Mouse (Mus musculus) layer of hippocampus, postnatal 36 days (tissue): Measurements from ENCODE around the gene Tnfrsf1a. TPM values are rescaled to one million over a fixed set of nuclear protein-coding genes. Genes with fewer than 3 reads are reported as not detected.

Source experiments
- DNase-seq, 2 experiments: peaks; one replicate each; pipeline ENCODE4 v3.0.0; 2022
- total RNA-seq, 2 experiments: library from RNA; stranded (reverse); gene quantifications; 2 replicates each; pipeline ENCODE4 v1.2.3; 2021

Tnfrsf1a gene
- total RNA-seq, 2 experiments from 2014 or later: 9.9 to 12.6 TPM

DNA sequence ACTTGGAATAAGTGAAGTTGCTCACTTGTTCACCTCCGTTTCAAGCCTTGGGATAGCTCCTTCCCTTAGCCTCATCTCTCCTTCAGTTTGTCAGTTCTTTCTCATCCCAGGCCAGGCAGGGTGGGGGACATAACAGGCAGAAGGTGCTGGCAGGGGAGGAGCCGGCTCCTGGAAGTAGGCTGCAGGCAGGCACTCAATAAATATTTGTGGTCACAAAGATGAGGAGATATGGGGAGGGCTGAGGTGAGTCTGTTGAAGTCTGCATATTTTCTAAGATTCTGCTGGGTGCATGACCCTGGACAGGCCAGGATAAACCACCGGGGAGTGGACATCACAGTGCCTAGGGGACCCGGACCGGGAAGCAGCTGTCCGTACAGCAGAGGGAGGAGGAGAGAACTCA, 25.6 kb upstream of the Tnfrsf1a start:
- no peak for DNase-seq

DNA sequence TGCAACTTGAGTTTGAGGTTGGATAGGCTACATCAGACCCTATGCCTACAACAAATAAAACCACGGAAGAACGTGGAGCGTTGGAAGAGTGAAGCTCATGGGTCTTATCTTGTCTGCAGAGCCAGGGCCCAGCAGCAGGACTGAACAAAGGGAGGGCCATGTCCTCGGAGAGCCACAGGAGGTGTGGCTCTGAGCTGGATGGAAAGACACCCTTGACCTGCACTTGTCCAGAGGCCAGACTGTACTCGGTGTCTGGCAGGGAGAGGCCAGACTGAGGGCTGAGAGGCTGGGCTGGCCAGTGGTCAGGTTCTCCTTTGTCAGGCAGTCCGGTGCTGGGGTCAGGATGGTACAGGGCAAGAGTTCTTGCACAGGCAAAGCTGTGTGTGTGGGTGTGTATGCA, 23.8 kb upstream of the Tnfrsf1a start:
- DNase-seq: no peak

DNA sequence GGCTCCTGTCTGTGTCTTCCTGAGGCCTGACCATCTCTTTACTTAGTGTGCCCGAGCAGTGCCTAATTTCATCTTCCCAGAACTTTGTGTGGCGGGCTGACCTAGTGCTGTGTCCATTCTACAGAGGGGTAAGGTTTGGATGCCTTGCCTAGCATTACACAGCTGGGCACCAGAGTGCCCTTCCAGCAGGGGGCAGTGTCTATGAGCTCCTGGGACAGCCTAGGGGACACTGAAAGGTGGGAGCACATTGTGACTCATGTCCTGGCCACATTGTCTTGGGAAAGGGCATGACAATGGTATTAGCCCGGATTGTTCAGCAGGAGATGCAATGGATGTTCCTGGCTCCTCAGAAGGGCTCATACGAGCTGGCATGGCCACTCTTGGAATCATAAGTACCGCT, 20.9 kb upstream of the Tnfrsf1a start:
- DNase-seq: no peak

DNA sequence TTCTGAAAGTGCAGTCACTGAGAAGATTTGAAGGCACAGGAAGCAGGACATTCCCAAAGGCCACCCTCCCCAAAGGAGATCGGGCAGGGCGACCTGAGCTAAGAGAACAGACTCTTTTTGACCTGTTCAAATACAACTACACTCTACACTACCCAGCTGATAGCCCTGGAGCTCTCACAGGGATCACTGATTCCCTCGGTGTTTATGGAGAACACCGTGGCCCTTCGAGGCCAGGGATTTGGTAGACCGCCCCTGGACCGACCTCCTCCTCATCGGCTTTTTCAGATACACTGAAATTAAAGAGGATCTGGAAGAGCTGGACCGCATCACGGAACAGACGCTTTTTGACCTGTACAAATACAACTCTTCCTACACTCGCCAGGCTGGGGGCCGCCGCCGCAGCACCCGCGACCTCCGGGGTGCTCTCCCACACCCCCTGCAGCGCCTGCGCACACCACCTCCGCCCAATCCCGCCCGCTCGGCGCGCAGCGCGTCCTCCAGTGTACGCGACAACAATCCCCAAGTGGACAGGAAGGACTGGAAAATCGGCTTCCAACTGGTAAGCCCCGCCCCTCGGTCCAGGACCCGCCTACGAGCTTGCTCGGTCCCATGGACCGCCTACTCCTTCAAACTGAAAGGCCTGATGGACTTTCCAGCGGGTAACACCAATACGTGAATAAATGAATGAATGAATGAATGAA, 18.4 kb upstream of the Tnfrsf1a start:
- peak; percentile 60 to 74 for DNase-seq

DNA sequence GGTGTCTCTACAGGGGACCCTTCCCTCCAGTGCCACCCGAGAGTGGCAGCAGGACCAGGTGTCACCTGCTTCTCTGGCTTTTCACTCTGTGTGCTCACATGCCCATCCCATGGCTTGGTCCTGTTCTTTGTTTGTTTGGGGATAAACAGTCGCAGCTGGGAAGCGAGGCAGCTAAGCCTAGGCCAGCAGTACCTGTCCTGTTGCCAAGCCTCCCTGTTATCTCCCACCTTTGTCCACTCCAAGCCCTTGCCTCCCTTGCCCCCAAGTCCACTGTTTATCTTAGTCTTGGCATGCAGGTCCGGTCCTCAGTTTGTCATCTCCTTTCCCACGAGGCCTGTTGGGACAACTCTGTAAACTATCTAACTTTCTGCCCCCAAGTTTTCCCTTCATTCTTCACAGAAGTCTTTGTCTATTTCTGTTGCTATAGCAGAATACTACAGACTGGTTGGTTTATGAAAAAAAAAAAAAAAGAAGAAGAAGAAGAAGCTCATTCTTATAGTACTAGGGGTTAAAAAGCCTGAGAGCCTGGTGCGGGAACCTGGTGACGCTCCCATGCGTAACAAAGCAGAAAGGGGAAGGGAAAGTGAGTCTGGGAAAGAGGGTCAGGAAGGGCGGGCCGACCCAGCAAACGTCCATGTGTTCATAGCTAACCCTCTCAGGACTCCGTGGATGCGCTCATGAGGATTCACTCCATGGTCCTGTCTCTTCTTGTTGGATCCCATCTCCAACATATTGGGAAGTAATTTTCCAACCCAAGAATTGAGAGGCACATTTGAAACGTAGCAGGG, 15.9 kb upstream of the Tnfrsf1a start:
- DNase-seq: no peak

DNA sequence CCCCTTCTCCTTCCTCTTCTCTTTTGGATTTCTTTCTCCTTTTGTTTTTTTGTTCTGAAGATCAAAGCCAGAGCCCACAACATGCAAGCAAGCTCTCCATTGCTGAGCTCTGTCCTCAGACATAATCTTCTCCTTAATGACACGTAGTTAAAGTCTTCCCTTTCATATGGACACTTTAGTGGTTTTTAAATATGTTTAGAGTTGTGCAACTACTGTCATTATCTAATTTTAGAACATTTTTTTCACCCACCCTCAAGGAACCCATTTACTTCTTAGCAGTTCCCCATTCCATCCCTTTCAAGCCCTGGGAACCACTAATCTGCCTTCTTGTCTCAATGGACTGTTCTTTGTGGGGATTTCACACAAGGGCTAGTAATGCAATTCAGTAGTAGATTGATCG, 14.8 kb upstream of the Tnfrsf1a start:
- no peak for DNase-seq

DNA sequence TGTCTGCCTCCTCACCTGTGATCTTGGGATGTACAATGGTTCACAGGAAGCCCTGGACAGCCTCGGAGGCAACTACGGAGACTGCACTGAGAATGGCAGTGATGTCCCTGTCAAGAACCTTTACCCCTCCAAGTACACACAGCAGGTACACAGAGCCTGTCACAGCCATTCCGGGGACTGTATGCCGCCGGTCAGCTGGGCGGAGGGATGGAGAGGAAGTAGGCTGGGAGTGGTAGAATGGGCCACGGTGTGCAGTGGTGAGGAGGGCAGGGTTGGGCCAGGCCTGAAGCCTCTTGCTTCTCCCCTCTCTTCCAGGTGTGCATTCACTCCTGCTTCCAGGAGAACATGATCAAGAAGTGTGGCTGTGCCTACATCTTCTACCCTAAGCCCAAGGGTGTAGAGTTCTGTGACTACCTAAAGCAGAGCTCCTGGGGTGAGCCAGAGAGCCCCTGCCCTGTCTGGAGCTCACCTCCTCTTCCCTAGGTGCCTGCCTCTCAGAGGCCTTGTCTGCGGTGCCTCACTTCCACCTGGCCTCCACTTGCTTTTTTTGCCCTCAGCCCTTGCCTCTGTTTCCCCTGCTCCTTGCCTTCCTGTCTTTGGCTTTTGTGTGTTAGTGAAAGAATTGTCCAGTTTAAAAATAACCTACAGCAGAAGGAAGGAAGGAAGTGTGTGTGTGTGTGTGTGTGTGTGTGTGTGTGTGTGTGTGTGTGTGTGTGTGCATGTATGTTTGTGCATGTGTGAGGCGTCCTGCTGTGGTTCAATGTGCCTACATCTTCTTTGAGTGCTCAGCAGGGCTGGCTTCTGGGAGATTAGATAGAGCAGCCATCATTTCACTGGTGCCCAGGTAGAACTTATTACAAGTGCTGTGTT, 10.1 kb upstream of the Tnfrsf1a start:
- DNase-seq: no peak

DNA sequence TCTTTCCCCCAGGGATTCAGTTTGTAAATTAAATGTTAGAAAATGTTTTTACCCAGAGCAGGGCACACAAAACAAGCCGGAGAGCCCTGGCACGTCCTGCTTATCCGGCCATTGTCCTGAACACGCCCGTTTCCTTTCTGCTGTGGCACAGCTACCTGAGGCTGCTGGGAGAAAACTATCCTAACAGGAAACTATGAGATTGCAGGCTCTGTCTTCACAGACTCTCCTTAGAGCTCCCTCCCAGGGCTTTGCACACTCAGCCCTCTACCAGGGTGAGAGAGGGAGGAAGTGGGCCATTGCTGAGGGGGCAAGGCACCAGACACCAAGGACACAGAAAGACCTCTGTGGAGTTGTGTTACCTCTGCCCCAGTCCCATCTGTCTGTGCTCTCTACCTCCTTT, 8.9 kb upstream of the Tnfrsf1a start:
- DNase-seq: no peak

DNA sequence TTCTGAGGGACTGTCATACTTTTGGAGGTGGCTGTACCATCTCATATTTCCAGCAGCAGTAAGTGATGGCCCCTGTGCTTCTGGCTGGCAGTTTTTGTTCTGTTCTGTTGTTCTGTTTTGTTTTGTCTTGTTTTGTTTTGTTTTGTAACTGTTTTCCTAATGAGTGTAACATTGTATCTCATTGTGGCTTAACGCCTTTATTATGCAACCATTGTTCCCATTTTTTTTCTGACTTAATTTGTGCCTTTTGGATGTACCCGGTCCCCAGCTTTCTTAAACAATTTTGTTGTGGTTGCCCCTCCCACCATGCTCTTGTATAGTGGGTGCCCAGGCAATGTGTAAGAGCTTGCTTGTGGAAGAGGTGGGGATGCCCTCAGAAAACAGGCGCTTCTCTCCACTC, 7.0 kb upstream of the Tnfrsf1a start:
- no peak for DNase-seq

DNA sequence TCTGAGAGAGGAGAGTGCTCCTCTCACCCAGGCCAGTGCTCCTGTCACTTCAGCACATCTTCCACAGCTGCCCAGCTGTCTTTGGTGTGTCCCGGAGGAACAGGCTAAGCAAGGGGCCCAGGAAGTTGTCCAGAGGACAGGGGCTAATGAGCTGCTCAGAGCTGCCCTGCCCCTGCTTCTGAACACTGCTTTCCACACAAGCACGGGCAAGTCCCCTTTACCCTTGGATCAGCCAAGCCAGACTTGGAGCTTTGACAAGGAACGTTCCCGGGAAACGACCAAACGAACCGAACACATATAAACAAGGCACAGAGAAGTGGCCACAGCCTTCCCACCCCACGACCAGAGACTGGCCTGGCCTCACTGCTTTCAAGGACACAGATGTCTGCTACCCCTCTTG, 5.1 kb upstream of the Tnfrsf1a start:
- no peak for DNase-seq

DNA sequence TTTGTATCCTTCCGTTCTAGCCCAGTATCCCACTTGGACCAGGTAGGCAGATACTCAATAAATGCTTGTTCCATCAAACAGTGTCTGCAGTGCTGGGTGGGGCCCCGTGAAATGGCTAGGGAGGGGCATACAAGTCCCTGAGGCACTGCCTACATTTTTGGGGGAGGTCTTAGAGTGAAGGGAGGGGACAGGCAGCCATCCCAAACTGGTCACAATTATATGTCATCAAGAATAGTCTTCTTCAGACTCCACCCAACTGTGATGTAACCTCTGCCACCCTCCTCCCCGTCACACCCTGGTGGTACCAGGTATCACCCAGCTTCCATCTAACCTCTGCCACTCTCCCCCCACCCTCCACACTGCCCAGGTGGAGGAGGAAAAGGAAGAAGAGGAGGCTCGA, 4.3 kb upstream of the Tnfrsf1a start:
- DNase-seq: no peak

DNA sequence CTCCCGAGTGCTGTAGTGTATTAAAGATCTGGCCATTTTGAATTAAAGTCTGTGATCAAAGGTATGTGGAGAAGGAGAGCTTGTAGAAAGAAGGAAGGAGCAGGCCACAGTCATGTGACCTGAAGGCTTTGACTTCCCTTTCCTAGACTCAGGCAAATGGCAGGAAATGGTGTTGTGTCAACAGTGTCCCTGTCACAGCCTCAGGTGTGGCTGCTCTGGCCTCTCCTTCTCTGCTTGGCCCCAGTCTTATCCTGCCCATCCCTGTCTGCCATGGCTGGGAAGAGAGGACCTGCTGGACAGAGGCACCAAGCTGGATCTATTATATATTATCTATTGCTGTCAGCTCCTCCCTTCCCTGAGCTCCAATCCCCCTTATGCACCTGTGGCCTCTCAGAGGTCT, 3.5 kb upstream of the Tnfrsf1a start:
- DNase-seq: no peak

DNA sequence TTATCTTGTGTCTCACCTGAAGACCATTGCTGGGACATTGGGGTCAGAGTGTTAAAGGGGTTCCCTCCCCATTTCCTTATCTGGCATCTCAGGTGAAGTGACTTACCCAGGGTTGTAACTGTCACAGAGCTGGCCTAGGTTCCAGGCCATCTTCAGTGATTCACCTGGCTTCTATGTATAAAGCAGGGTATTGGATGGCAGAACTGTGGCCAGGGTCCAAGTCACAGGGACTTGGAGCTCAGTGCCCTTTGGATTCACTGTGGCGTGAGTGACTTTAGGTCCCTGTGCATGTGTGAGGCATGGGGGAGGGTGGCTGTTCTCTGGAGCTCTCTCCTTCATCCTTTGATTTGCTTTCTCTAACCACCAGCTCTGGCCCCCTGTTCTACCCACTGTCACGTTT, 3.1 kb upstream of the Tnfrsf1a start:
- DNase-seq: no peak

DNA sequence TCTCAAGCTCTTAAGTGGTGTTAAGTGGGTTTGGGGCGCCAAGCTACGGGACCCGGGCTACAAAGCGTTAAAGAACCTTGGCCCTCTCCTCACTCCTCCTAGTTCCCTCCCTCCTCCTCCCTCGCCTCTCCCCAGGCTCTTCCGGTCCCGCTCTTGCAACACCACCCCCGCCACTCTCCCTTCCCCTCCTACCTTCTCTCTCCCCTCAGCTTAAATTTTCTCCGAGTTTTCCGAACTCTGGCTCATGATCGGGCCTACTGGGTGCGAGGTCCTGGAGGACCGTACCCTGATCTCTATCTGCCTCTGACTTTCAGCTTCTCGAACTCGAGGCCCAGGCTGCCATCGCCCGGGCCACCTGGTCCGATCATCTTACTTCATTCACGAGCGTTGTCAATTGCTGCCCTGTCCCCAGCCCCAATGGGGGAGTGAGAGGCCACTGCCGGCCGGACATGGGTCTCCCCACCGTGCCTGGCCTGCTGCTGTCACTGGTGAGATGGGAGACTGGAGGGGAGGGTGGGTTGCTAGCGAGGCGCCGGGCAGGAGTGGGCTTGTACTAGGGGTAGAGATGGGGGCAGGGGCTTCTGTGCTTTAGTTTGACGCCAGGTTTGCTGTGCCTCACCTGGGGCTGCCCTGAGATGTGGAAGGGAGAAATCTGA, 541 bp downstream of the Tnfrsf1a start:
- DNase-seq: no peak

DNA sequence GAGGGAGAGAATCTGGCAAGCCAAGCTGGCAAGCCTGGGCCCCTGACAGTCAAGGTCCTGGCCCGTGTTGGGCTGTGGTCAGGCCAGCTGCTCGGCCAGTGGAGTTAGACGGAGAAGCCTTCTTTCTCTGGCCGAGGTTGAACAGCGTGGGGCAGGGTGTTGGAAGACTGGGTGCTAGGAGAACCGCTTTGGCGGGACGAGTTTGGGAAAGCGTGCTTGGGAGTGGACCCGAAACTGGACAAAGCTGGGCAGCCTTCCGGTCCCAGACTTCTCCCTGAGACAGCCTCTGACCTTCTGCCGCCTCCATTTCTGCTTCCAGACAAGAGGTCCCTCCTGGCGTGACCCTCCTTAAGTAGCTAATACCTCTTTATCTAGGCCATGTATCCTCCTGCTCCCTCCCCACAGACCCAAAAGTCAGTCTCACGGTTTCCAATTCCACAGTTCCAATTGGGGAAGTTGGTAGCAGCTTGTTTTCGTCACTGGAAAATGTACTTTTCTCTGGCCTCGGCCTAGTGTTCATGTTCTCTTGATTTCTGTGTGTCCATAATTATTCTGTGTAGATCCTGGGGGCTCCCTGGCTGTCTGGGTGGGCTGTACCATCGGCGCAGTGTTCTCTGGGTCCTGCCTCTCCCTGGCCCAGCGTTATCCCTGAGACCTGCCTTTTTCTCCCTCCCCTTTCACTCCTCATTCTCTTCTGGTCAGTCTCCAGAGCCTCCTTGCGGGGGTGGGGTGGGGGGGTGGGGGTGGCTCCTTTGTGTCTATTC, 1.3 kb downstream of the Tnfrsf1a start:
- no peak for DNase-seq

DNA sequence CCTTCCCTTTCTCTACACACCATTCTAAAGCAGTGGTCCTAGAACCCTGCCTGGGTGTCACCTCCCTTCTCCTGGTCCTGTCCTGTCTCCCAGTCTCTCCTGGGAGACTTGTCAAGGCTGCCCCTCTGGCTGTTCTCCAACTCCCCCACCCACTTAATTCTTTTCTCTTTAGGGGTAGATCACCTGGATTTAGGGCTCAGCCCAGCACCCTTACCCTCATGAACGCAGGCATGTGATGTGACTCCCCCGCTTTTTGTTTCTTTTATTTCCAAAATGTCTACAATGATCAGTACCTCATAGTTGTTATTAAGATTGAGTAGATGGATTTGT, 1.8 kb downstream of the Tnfrsf1a start:
- DNase-seq: no peak

DNA sequence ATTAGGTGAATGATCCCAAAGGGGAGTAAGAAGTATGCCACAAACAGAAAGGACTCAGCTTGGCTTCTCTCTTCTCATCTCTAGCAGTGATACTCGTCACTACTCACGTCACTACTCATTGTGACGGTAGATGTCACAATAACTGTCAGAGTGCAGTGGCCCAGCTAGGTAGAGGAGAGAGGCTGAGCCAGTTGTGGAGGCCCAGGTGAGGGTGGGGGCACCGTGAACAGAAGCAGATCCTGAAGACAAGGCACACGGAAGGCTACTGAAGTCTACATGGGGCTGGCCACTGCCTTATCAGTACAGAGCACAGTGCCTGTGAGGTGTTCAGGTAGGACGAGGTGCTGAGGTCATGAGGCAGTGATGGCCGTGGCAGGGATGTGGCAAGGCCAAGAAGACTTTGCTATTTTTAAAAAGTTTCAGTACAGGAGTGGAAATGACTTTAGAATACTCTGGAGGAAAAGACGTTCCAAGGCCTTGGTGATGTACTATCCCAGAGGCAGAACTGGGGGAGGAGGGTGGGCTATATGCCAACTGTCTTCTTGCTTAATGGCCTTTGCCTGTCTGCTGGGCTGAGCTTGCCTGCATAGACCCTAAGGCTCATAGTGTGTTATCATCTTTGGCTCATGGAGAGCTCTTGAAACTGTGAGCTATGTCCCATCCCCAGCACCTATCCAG, 2.3 kb downstream of the Tnfrsf1a start:
- no peak for DNase-seq

DNA sequence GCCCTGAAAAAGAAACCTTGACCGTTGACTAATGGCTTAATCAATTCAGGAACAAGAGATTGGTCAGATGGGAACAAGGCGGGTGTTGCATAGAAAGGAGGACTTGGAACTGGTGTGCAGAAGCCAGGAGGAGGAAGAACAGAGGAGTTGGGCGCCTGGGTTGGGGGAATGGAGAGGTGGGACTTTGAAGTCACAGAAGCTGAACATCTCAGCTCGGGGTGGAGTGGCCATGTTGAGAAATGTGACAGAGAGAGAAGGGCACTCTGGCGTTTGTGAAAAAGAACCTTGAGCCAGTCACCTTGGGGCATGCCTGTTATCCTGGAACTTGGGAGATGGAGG, 2.9 kb downstream of the Tnfrsf1a start:
- no peak for DNase-seq

DNA sequence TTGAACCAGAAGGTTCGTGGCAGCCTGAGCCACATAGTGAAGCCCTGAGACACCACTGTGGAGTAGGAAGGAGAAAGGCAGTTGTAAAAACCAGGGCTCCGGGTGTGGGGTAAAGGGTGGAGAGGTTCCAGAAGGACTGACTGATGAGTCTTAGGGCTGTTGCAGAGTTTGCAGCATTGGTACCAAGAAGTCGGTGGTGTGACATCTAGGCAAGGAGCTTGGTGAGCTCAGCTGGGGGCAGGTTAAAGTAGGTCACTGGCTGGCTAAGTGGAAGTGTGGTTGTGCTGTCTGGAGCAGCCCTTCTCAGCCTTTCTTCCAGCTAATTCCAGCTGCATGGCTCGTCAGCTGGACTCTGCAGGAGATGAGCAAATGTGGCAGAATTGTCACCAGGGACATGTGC, 3.6 kb downstream of the Tnfrsf1a start:
- DNase-seq: no peak

DNA sequence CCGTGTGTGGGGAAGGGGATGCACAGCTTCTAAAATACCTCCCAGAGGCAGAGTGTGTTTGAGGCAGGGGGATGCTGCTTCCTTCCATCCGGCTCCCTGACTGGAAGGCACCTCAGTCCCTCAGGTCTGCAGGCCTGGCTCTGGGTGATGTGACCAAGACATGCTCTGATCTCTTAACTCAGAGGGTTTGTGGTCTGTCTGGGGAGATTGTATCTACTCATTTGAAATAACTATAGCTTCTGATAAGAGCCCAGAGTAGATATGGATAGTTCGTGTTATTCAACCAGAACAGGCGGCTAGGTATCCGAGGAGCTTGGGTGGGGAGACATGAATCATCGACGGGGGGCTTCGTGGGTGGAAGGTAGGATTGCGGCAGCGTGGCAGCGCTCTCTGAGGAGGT, 4.1 kb downstream of the Tnfrsf1a start:
- no peak for DNase-seq

DNA sequence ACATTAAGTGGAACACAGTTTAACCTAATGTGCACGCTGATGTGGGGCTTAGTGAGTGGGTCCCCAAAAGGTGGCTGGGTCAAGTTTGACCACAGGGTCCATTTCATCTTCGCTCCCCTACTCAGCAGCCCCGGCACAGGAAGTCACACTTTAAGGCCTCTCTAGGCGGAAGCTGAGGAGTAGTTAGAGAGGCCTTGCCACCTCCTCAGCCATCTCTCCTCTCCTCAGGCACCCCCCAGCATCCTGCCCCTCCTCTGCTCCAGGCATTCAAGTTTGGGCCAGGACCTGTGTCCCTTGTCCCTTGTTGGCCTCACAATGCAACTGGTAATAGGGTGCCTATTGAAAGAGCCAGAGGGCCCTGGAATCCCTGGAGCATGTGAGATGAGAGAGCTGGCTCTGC, 4.5 kb downstream of the Tnfrsf1a start:
- no peak for DNase-seq
